ENCODE assay signal across 9 mouse cellular contexts in the genomic region with DNA sequence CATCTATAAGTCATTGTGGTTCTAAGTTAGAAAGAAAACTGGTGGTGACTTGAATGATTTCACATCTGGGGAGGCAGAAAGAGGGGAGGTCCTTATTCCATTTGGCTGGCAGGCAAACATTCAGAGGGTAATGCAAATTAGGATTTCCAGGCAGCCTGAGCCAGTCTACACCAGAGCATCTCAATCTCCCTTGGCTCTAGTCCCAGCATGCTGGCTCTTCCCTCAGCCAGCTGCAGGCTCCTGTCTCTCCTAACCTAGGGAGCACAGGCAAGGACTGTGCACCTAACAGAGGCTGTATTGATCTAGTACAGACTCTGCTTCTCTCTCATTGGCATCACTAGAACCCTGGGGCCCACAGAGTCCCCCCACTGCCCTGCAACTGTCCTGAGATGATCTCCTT.
A peak's percentile ranks its signal among the peaks of the same experiment; 100 is the strongest.
DNase-seq lines count a peak whose midpoint lies in the region.
"Had no signal": no experiment of that assay in that cellular context is flagged by ENCODE, and none has a peak within 500 bp of the region (broad histone marks: within the 10 kb centered on the region; RNA-seq: fewer than 3 reads in every experiment).

No protein-coding gene starts in this region.

- peak; percentile 15 for DNase-seq in cerebellum, adult 9-11 months
- no peak for DNase-seq in cerebellum, postnatal 36 days
- peak; percentile 68 for DNase-seq in layer of hippocampus, adult 9-11 months
- DNase-seq in layer of hippocampus, adult 9-10 months (ENCODE audit: low spot score), result no peak
- DNase-seq in MN1 (ENCODE audit: low spot score), result peak; percentile 10
- peak; percentile 55 to 68 for DNase-seq in left cerebral cortex, postnatal 14 days (ENCODE audit: low spot score in 2 of 2)
- DNase-seq in heart, postnatal 25 days (ENCODE audit: low spot score), result no peak
- no peak for DNase-seq in adrenal gland, postnatal 25 days
- DNase-seq: lung, postnatal 14 days had no signal

- intact Hi-C loops in left cerebral cortex, postnatal 14 days (cut with DNase I), result loop anchor here (10.0 kb wide), 1 partner anchor 96 kb away; no protein-coding TSS in a partner anchor
- intact Hi-C loops in heart, postnatal 25 days (cut with DNase I), result no loop called here

Comparison
In these comparisons a context has a peak if more than half of its experiments do, and no peak if none do; other contexts are left out.
1. DNase-seq: peak in cerebellum, adult 9-11 months (single experiment), layer of hippocampus, adult 9-11 months (single experiment), MN1 (single experiment) and left cerebral cortex, postnatal 14 days (2 of 2); none in cerebellum, postnatal 36 days (0 of 2), layer of hippocampus, adult 9-10 months (single experiment), heart, postnatal 25 days (single experiment) and adrenal gland, postnatal 25 days (single experiment).